Mouse (Mus musculus): ENCODE results near the gene Calcoco2. TPM values are rescaled to one million over a fixed set of nuclear protein-coding genes. Genes with fewer than 3 reads are reported as not detected.

The Calcoco2 gene
- total RNA-seq, 2 experiments from 2014 or later, result not detected

DNA sequence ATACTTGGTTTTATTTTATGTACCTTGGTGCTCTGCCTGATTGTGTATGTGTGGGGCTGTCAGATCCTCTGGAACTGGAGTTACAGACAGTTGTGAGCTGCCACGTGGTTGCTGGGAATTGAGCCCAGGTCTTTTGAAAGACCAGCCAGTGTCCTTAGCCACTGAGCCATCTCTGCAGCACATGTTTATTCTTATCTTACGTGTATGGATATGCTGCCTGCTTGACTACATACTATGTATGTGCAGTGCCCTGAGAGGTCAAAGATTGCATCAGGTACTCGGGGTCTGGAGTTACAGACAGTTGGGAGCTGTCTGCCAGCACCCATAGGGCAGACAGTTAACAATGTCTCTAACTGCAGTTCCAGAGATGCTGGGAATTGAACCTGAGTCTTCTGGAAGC lies 29.1 kb downstream of the Calcoco2 start:
- no peak for DNase-seq (ENCODE audit: low spot score in 2 of 2)

DNA sequence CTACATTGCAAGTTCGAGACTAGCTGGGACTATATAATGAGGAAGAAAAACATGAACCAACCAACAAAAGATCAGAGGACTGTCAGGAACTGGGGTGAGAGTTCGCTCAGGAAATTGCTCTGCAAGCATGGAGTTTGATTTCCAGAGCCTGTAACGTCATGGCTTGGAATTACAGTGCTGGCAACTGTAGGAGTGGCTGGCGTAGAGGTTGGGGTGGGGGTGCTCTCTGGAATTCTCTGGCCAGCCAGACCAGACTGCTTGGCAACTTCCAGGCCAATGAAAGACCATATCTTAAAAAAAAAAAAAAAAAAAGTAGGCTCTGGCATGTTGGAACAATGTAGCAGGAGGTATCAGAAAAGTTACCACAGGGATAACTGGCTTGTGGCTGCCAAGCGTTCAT lies 31.0 kb downstream of the Calcoco2 start:
- no peak for DNase-seq (ENCODE audit: low spot score in 2 of 2)

DNA sequence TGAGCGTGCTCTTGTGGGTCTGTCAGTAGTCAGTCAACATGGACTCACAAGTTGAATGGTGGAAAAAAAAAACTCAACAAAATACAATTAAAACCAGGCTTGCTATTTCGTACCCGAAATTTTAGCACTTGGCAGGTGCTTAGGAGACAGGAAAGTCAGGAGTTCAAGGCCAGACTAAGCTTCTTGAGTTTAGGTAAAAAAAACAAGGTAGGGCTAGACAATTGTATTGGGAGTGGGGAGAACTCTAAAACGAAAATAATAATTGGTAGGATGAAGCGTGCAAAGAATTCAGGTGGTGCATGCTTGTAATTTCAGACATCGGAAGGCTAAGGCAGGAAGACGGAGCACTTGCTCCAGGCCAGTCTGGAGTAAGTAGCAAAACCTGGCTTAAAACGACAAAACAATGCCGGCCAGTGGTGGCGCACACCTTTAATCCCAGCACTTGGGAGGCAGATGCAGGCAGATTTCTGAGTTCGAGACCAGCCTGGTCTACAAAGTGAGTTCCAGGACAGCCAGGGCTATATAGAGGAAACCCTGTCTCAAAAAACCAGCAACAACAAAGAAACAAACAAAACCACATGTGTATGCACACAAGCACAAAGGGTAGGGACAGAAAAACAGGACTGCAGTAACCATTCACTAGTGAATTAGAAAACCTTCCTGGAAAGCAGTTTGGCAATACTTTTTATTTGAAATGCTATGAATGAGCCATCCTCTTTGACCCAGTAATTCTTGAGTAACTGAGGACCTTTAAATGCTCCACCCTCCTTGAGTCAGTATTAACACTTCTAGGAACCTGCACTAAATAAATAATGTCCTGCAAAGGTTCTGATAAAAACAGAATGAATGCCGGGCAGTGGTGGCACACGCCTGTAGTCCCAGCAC lies 35.3 kb downstream of the Calcoco2 start:
- DNase-seq (ENCODE audit: low spot score in 2 of 2), result no peak

DNA sequence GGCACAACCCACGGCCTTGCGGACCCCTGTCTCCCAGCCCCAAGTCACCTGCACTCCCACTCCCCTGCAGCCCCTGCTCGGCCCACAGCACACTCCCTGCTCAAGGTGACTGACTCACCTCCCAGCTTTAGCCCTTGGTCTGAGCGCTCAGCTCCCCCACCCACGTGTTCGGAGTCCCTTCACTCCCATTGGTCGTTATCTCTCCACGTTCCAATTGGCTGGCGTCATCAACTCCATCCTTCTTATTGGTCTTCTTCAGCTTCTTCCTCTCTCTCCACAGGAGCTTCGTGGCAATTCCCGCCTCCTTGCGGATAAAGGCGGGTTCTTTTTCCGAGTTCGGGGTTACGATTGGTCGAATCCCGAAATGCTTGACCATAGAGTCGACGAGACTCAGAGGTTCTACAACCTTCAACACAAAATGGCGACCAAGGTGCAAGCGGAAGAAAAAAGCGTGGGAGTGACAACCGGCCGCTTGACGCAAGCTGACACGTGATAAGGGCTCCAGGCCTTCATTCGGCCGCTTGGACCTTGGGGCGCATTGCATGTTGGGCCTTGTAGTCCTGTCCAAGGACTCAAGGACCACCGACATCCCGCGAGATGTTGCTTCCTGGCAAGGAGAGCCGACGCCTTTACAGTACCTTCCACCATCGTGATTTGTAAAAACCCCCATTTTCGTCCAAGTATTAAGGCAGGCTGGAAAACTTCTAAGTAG lies 36.1 kb downstream of the Calcoco2 start, which contains the start of gene Atp5g1:
Gene Atp5g1, minus strand, starts transcription at position 162 of the 712 bp plus-strand sequence.
- DNase-seq (ENCODE audit: low spot score in 2 of 2), result peak; percentile 83 to 89

- DNase-seq (ENCODE audit: low spot score in 2 of 2), result peak in 1 of 2 experiments; percentile 36
These were observed 36.6 kb downstream of the Calcoco2 start for GRCm38 (mm10) chr11:96075177-96075508.

- DNase-seq (ENCODE audit: low spot score in 2 of 2), result no peak
These were observed 37.2 kb downstream of the Calcoco2 start for GRCm38 (mm10) chr11:96074351-96075176.

GRCm38 (mm10) chr11:96073295-96073993 lies 38.3 kb downstream of the Calcoco2 start:
- DNase-seq (ENCODE audit: low spot score in 2 of 2), result no peak

DNA sequence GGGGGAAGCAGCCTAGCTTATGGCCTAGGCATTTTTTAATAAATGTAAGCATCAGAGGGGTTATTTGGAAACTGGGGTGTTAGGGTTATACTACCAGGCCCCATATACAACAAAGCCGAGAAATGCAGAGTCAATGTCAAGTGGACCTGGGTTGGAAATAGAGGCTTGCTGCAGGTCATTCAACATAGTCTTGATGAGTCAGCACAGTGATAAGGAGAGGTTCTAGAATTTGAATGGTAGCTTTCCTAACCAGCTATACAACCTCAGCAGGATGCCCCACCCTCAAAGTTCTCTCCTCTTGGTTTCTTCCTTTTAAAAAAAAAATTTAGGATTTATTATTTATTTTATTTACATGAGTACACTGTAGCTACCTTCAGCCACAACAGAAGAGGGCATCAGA lies 40.8 kb downstream of the Calcoco2 start:
- DNase-seq (ENCODE audit: low spot score in 2 of 2), result no peak

GRCm38 (mm10) chr11:96070353-96070752 lies 41.4 kb downstream of the Calcoco2 start:
- no peak for DNase-seq (ENCODE audit: low spot score in 2 of 2)

DNA sequence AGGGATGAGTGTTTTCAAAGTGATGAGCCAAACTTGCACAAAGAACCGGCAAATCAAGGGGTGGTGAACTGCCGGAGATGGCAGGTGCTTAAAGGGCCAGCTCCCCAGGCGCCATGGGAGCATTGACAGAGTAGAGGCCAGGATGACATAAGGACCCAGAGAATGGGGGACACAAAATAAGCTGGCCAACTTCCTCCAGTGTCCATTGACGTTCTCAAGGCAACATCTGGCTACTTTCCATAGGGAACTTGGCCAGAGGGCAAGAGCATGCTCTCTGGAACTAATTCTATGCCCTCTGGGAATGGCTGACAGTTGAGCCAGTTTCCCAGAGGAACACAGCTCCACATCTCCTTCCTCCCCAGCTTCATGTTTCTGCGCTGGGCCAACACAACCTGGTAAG lies 43.5 kb downstream of the Calcoco2 start:
- DNase-seq (ENCODE audit: low spot score in 2 of 2), result no peak

DNA sequence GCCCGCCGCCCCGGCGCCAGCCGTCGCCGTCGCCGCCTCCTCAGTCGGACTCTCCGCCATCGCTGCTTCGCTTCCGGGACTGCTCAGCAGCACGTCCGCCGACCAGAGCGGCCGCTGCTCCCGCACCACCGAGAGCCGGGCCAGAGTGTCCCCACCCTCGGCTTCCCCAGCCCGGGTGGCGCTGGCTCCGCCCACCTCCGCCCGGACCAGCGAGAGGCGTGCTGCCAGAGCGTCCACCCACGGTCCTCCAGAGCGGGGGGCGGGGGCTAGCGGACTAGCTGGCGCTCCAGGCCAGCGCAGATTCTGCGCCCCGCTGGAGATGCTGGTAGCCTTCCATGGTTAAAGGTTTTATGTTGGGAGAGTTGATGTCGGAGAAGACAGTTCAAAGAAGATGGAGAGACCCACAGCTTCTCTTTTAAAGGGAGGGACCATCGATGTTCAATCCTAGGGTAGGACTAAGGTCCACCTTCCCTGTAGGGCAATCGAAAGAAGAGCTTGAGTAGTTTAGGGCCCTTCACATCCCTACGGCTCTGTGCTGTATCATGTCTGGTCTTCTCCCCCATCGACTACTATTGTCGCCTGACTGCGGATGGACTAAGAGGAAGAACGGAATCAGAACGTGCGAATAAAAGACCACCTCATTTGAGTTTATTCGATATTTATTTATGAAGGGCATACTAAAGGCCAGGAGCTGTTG lies 46.4 kb downstream of the Calcoco2 start, which contains the start of gene Ube2z:
Gene Ube2z, minus strand, starts transcription at position 174 of the 697 bp plus-strand sequence.
- peak; percentile 97 to 98 for DNase-seq (ENCODE audit: low spot score in 2 of 2)

DNA sequence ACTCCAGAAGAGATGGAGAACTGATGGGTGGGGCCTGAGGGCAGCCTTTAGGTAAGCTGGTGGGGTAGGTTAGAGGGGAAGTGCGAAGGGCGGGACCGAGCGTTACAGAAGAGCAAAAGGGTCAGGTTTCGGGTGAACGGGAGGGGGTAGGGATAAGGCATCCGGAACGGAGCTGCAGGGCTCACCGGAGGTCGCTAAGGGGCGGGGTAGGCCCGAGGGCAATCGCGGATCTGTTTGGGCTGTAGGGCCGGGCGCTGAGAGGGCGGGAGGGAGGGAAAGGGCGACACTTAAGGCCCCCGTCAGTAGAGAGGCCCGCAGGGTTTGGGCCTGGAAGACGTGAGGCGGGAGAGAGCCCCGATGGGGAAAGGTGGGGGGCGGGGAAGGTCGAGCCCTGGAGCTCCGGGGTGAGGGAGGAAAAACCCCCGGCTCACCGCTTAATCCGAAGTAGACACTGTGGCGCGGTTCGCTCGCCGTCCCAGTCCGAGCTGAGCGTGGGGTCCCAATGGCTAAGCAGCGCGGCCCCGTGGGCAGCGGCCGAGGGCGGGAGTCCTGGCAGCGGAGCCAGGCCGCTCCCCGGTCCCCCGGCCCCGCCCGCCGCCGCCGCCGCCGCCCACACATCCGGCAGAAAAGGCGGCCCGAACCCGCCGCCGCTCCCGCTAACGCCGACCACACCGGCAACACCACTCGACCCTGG lies 47.1 kb downstream of the Calcoco2 start:
- peak in 1 of 2 experiments; percentile 18 for DNase-seq (ENCODE audit: low spot score in 2 of 2)

- DNase-seq (ENCODE audit: low spot score in 2 of 2), result no peak
These were observed 53.5 kb downstream of the Calcoco2 start for GRCm38 (mm10) chr11:96058309-96058708.

DNA sequence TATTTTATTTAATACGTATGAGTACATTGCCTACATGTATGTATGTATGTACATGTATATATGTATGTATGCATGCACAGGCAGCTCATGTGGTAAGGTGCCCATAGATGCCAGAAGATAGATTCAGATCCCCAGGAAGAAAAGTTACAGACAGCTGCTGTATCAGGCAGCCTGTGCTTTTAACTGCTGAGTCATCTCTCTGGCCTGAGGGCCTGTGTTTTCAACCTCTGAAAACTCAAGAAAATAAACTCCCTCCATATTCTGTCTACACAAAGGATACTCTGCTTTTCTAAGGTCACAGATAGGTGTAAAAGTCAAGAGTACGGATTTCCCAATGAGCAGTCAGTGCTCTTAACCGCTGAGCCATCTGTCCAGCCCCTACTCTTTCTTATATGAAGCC lies 60.9 kb downstream of the Calcoco2 start:
- no peak for DNase-seq (ENCODE audit: low spot score in 2 of 2)

DNA sequence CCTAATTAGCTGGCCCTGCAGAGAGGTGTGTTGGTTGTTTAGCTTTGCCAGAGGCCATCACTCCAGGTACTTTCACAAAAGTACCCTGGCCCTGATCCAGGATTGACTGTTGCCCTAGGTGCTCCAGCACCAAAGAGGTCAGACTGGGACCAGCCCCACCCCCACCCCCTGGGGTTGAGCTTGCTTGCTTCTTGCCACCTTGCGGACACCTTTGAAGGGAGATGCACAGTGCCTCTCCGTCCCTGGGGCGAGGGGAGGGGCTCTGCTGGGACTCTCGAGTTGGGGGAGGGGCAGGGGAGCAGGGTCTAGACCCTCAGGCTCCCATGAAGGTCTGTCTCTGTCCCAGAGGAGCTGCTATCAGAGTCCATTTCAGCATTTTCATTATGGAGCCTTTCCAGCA lies 61.8 kb downstream of the Calcoco2 start:
- DNase-seq (ENCODE audit: low spot score in 2 of 2), result no peak

Data from adrenal gland, adult 18-20 months (tissue).